Mouse (Mus musculus) cerebellum, adult 11-12 months (tissue): ENCODE measurements around the gene Asb12.
"Not testable (repeated sequence)": the region's sequence is repeated elsewhere in the genome, so short reads cannot be mapped to it uniquely, and the experiment has no call there.

ENCODE experiments used
- DNase-seq: peaks from one replicate; pipeline ENCODE4 v3.0.0; 2022

The Asb12 gene

GRCm38 (mm10) chrX:95557887-95558286 is at the start of gene Asb12, which contains the start of gene Pfn5:
Gene Asb12, minus strand, starts transcription at chrX:95557987.
Gene Pfn5, plus strand, starts transcription at chrX:95558104.
- DNase-seq = no peak

DNA sequence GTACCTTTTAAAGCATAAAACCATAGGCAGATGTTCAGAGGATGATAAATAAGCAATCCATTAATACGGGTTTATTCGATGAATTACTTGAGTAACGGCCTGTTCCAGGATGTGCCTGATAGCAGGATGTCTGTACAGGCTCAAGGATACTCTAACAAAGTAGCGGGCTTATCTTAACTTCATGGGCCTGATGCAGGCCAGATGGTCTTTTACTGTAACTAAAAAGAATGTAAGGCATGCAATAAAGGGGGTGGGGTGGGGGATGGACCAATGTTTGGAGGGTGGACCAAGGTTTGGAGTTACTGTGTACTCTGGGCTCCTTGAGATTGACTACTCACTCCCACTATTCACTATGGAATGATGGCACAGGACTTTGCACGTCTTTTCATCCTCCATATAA is 42.8 kb upstream of the Asb12 start:
- no peak for DNase-seq

- no peak for DNase-seq
Observed at GRCm38 (mm10) chrX:95554321-95554720, 3.5 kb downstream of the Asb12 start.

DNA sequence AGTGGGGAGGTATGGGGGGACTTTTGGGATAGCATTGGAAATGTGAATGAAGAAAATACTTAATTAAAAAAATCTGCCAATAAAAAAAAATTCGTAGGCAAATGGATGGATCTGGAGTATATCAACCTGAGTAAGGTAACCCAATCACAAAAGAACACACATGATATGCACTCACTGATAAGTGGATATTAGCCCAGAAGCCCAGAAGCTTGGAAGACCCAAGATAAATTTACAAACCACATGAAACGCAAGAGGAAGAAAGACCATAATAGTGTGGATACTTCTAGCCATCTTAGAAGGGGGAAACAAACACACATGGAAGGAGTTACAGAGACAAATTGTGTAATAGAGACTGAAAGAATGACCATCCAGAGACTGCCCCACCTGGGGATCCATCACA is 22.3 kb downstream of the Asb12 start:
- DNase-seq = not testable (repeated sequence)

- no peak for DNase-seq
Observed at GRCm38 (mm10) chrX:95525166-95525565, 32.6 kb downstream of the Asb12 start.

GRCm38 (mm10) chrX:95523883-95524282 is 33.9 kb downstream of the Asb12 start:
- DNase-seq = no peak

DNA sequence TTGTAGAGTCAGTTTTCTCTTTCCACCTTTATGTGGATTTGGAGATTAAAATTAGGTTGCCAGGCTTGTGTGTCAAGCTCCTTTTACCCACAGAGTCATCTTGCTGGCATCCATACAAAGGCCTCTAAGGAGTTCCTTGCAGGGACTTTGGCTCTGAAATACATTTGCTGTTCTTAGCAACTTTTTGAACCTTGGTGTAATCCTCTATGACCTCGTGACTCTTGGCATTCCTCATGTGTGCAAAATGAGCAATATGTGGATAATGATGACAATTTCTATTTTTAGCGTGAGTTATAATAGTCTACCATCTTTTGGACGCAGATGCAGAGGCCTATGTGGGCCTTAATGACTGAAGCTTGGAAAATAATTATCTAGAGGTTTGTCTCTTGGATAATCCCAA is 100.6 kb downstream of the Asb12 start:
- DNase-seq = no peak

GRCm38 (mm10) chrX:95445866-95446265 is 111.9 kb downstream of the Asb12 start:
- peak; percentile 21 for DNase-seq

DNA sequence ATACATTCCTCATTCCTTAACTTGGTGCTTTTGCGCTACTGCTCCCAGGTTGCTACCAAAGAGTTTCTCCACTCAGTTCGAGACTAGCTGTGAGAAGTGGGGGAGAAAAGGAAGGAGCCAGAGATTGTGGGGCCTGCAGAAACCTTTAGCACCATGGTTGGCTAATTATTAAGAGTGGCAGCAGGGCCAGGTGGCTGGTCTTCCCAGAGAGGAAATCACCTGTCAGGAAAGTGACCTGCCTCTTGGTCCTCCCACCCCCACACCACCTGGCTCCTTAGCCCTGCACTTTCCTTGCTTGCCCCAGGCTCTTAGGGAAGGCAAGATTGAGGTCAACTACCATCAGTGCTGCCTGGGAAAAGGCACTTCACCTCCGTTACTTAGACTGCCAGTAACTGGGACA is 112.6 kb downstream of the Asb12 start:
- peak; percentile 72 for DNase-seq

- peak; percentile 90 for DNase-seq
Observed at GRCm38 (mm10) chrX:95444776-95445111, 113.0 kb downstream of the Asb12 start, which contains the start of gene Amer1. Gene Amer1, minus strand, starts transcription at chrX:95444872.

- DNase-seq = peak; percentile 62
Observed at GRCm38 (mm10) chrX:95443898-95444775, 113.7 kb downstream of the Asb12 start.

- DNase-seq = peak; percentile 27
Observed at GRCm38 (mm10) chrX:95443390-95443789, 114.4 kb downstream of the Asb12 start.

DNA sequence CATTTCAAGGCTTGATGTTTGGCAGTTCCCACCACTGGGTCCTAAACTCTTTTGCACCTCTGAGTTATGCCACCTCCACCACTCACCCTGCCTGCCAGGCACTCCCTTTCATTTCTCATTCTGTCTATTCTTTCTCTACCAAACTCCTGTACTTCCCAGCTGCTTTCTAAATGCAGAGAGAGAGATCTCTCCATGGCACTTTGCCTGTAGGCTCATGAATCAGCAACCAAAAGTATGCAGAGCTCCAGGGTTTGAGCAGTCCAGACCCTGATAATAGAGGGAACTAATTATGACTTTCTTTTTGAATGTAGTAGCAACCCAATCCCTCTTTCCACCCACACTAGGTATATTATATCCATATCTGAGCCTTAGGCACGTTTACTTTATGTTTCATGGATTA is 115.5 kb downstream of the Asb12 start:
- no peak for DNase-seq

DNA sequence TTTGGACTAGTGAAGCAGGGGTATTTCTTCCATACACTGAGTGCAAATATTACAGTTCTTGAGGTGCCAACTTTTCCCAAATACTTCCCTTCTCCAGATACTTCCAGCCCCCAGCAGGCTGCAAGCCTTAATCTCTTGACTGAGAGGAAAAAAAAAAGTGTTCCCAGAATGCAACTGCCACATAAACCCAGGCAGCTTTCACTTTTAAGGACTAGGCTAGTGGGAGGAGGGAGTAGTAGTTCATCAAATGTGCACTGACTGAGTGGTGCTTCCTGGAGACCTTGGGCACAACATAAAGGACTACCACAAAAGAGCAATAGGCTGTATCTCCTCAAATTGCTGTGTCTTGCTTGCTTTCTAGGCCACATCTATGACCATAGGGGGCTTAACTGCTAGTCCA is 116.5 kb downstream of the Asb12 start:
- no peak for DNase-seq

DNA sequence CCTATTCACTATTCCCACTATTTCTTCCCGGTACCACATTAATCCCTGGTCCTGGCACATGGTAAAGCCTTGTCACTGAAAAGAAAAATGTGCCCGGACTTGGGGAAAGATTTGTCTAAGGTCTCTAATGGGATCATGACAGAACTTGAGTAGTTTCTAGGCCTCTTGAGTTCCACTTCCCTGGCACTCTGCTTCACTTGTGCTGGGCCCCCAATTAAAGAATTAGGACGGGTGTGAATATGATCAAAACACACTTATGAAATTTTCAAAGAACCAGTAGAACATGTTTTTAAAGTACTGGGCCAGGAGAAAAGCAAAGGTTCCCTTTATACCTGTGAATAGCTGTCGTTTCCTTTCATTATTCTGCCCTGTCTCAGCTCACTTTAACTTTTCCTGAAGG is 119.3 kb downstream of the Asb12 start:
- no peak for DNase-seq

GRCm38 (mm10) chrX:95437236-95437635 is 120.6 kb downstream of the Asb12 start:
- no peak for DNase-seq
